In genomic region chr6:86686971-86687370, GRCm38 (mm10) we compare ENCODE assay signal across 33 mouse cellular contexts. TPM values are rescaled to one million over a fixed set of nuclear protein-coding genes. Genes with fewer than 3 reads are reported as not detected.
"Had no signal": no experiment of that assay in that cellular context is flagged by ENCODE, and none has a peak within 500 bp of the region (broad histone marks: within the 10 kb centered on the region; RNA-seq: fewer than 3 reads in every experiment).

No protein-coding gene starts in this region.

- DNase-seq: left cerebral cortex, postnatal 4 days; liver; liver, embryonic 13.5 days; liver, postnatal 0 days; lung, adult 18-20 months; lung, adult 2 months; lung, embryonic 14.5 days; lung, postnatal 10 days; lung, postnatal 14 days; lung, postnatal 36 days; lung, postnatal 4 days; midbrain, embryonic 14.5 days had no signal

- H3K4me3 ChIP-seq: limb, embryonic 10.5 days; limb, embryonic 12.5 days; limb, embryonic 13.5 days; limb, embryonic 15.5 days; liver, embryonic 12.5 days; liver, embryonic 13.5 days; liver, embryonic 15.5 days; lung, embryonic 15.5 days; megakaryocyte, embryonic 14.5 days; midbrain, embryonic 10.5 days; midbrain, embryonic 12.5 days; midbrain, embryonic 15.5 days; myocyte; neural tube, embryonic 12.5 days; neural tube, embryonic 13.5 days had no signal

- H3K9me3 ChIP-seq: limb, embryonic 10.5 days; limb, embryonic 12.5 days; limb, embryonic 13.5 days; limb, embryonic 15.5 days; liver, embryonic 12.5 days; liver, embryonic 13.5 days; liver, embryonic 15.5 days; lung, embryonic 15.5 days; megakaryocyte, embryonic 14.5 days; midbrain, embryonic 10.5 days; midbrain, embryonic 12.5 days; midbrain, embryonic 15.5 days; neural tube, embryonic 12.5 days; neural tube, embryonic 13.5 days had no signal

- H3K27ac ChIP-seq: limb, embryonic 10.5 days; limb, embryonic 12.5 days; limb, embryonic 13.5 days; limb, embryonic 15.5 days; liver, embryonic 12.5 days; liver, embryonic 13.5 days; liver, embryonic 14.5 days; liver, embryonic 15.5 days; lung, embryonic 15.5 days; macrophage; midbrain, embryonic 10.5 days; midbrain, embryonic 12.5 days; midbrain, embryonic 15.5 days; neural tube, embryonic 12.5 days; neural tube, embryonic 13.5 days had no signal

- ATAC-seq: liver, embryonic 12.5 days; liver, postnatal 0 days; lung, postnatal 0 days; midbrain, embryonic 15.5 days had no signal

- H3K27me3 ChIP-seq: limb, embryonic 12.5 days; limb, embryonic 13.5 days; limb, embryonic 15.5 days; liver, embryonic 12.5 days; liver, embryonic 13.5 days; liver, embryonic 15.5 days; lung, embryonic 15.5 days; megakaryocyte, embryonic 14.5 days; midbrain, embryonic 12.5 days; midbrain, embryonic 15.5 days; neural tube, embryonic 12.5 days; neural tube, embryonic 13.5 days had no signal

- H3K9ac ChIP-seq: limb, embryonic 12.5 days; limb, embryonic 13.5 days; limb, embryonic 15.5 days; liver, embryonic 12.5 days; liver, embryonic 13.5 days; liver, embryonic 14.5 days; liver, embryonic 15.5 days; liver, postnatal 0 days; lung, embryonic 14.5 days; lung, embryonic 15.5 days; midbrain, embryonic 12.5 days; midbrain, embryonic 15.5 days; neural tube, embryonic 12.5 days; neural tube, embryonic 13.5 days had no signal

- H3K4me2 ChIP-seq: limb, embryonic 12.5 days; limb, embryonic 13.5 days; limb, embryonic 15.5 days; liver, embryonic 12.5 days; liver, embryonic 13.5 days; liver, embryonic 15.5 days; lung, embryonic 14.5 days; lung, embryonic 15.5 days; midbrain, embryonic 11.5 days; midbrain, embryonic 12.5 days; midbrain, embryonic 15.5 days; neural tube, embryonic 12.5 days; neural tube, embryonic 13.5 days had no signal

RNA-seq across cellular contexts. Expression of gene Asprv1, which starts 59.0 kb away (rescaled TPM):
- total RNA-seq: liver, adult 2 months; megakaryocyte-erythroid progenitor cell, adult 5-6 weeks; monocyte, adult 5-6 weeks had no signal
